Mouse (Mus musculus) forebrain, embryonic 15.5 days (tissue): Measurements from ENCODE around the gene Ptprs. TPM values are rescaled to one million over a fixed set of nuclear protein-coding genes. Genes with fewer than 3 reads are reported as not detected.
A peak's percentile ranks its signal among the peaks of the same experiment; 100 is the strongest.

ENCODE experiments used
- ATAC-seq: fragments of 200-750 bp; cut with Nextera tagmentation; replicated peaks from 2 replicates; pipeline ENCODE4 v1.8.0; 2017; ENCODE audit warnings: mild to moderate bottlenecking, moderate TSS enrichment, moderate library complexity
- H3K27ac ChIP-seq: fragments of 300-500 bp; sonication (generic); replicated peaks from 2 replicates; pipeline ENCODE4 v1.5.1; 2015; ENCODE audit warnings: mild to moderate bottlenecking, inconsistent platforms
- H3K27me3 ChIP-seq: fragments of 300-500 bp; sonication (generic); 2 replicates; pipeline ENCODE4 v1.6.1; 2015; ENCODE audit warnings: inconsistent platforms
- H3K36me3 ChIP-seq: fragments of 300-500 bp; sonication (generic); 2 replicates; pipeline ENCODE4 v1.6.1; 2015; ENCODE audit warnings: mild to moderate bottlenecking, inconsistent platforms
- H3K4me1 ChIP-seq: fragments of 300-500 bp; sonication (generic); 2 replicates; pipeline ENCODE4 v1.6.1; 2015; ENCODE audit warnings: inconsistent platforms
- H3K4me2 ChIP-seq: fragments of 300-500 bp; sonication (generic); replicated peaks from 2 replicates; pipeline ENCODE4 v1.6.1; 2015; ENCODE audit warnings: mild to moderate bottlenecking, inconsistent platforms
- H3K4me3 ChIP-seq: fragments of 300-500 bp; sonication (generic); 2 replicates; pipeline ENCODE4 v1.5.1; 2015; ENCODE audit warnings: mild to moderate bottlenecking, inconsistent platforms
- H3K9ac ChIP-seq: fragments of 300-500 bp; sonication (generic); replicated peaks from 2 replicates; pipeline ENCODE4 v1.6.1; 2015; ENCODE audit warnings: mild to moderate bottlenecking, inconsistent platforms
- H3K9me3 ChIP-seq: fragments of 300-500 bp; sonication (generic); 2 replicates; pipeline ENCODE4 v1.6.1; 2016; ENCODE audit warnings: inconsistent platforms
- WGBS: fragments of 180-500 bp; shearing (Covaris S2); methylation state at CpG from one replicate; pipeline ENCODE4 v1.1.7; 2015; ENCODE audit warnings: mixed read lengths; 5-methylcytosine and 5-hydroxymethylcytosine counted together
- polyA plus RNA-seq: library from polyadenylated mRNA; unstranded; fragments of >200 nt; fragmentation: Nextera tagmentation; extraction: Ambion mirVana; gene quantifications from 2 replicates; pipeline ENCODE4 v1.2.1, GENCODE M21; 2015

Gene Ptprs
- polyA plus RNA-seq, 1 experiment from 2014 or later = 375 TPM

DNA sequence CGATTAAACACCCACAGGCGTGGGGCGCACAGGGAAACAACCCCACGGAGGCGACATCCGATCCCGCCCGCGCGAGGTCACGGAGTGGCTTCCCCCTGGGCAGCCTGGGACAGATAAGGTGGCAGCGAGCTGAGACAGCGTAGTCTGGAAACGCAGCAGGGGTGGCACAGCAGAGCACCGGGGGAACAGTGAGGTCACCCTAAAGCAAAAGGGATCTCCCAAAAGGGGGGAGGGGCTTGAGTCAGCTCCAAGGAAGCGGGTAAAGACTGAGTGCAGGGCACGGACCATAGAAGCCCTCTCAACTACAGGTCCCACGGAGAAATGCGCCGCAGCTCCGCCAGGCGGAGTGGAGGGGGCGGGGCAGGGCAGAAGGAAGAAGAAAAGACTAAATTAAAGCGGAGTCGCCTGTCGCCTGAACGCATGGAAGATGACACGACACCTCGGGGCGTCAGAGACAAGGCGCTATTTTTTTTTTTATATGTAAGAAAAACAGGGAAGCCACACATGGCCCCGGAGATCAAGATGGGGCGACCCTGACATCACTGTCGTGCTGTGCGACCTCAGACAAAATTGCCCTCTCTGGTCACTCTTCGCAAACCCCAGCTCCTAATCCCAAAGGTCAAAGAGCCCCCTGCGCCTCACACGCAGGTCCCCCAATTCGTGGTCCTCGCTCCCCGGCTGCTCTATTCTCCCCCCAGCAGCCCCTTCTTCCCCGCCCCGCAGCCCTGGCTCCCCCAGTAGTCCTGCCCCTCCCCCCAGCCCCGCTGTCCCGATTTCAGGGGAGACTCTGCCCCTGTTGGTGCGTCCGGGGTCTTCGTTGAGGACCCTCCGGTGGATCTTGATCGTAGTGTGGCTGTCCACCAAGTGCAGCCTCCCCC lies 3.3 kb downstream of the Ptprs start:
- H3K4me2 ChIP-seq = peak overlapping the region; percentile 84
- ATAC-seq = peak; percentile 9

DNA sequence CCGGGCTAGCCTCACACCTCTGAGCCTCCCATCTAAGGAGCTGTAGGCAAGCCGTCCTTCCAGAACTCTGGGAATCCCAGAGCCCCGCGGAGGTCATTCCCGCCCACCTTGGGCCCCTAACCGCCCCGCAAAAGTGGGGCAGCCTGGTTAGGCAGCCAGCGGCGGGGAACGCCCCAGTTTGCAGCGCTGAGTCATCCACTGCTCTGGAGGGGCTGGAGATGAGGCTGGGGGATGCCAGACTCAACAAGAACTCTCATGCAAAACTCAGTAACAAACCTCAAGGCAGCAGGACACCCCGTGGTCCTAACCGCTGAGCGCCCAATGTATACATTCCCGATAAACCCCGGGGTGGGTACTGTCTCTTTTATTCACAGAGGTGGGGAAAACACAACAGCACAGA lies 4.2 kb downstream of the Ptprs start:
- WGBS = 8% methylated on average over 16 of the region's 16 CpGs
- Histone ChIP-seq H3K9ac (peak overlapping the region; percentile 98), H3K4me1 (peaks cover 72% of the 10 kb centered on the region)

More for the DNA sequence above, 3.3 kb downstream of the Ptprs start:
- Histone ChIP-seq H3K27ac (peak overlapping the region; percentile 99), H3K4me3 (peak overlapping the region; percentile 88), H3K4me1 (peaks cover 66% of the 10 kb centered on the region), H3K9me3 (no peaks in the 10 kb centered on the region), H3K36me3 (no peaks in the 10 kb centered on the region), H3K9ac (peak overlapping the region; percentile 98), H3K27me3 (no peaks in the 10 kb centered on the region)
- under 1% methylated on average over 50 of the region's 50 CpGs for WGBS

GRCm38 (mm10) chr17:56471136-56471535 lies 5.1 kb downstream of the Ptprs start:
- Histone ChIP-seq H3K27me3 (no peaks in the 10 kb centered on the region), H3K4me3 (no peak overlapping the region), H3K4me2 (peak overlapping the region; percentile 45; the same call in 1 of the 2 replicates), H3K27ac (peak overlapping the region; percentile 96), H3K36me3 (no peaks in the 10 kb centered on the region), H3K4me1 (peaks cover 78% of the 10 kb centered on the region), H3K9ac (no peak overlapping the region), H3K9me3 (no peaks in the 10 kb centered on the region)
- ATAC-seq = no peak
- whole genome bisulfite sequencing = 52% methylated on average over 5 of the region's 5 CpGs

More for the DNA sequence above, 4.2 kb downstream of the Ptprs start:
- H3K4me2 ChIP-seq = peak overlapping the region; percentile 84
- no peaks in the 10 kb centered on the region for H3K9me3 ChIP-seq
- peak overlapping the region; percentile 88 for H3K4me3 ChIP-seq
- H3K27ac ChIP-seq = peak overlapping the region; percentile 99
- no peaks in the 10 kb centered on the region for H3K27me3 ChIP-seq
- H3K36me3 ChIP-seq = no peaks in the 10 kb centered on the region
- no peak for ATAC-seq

DNA sequence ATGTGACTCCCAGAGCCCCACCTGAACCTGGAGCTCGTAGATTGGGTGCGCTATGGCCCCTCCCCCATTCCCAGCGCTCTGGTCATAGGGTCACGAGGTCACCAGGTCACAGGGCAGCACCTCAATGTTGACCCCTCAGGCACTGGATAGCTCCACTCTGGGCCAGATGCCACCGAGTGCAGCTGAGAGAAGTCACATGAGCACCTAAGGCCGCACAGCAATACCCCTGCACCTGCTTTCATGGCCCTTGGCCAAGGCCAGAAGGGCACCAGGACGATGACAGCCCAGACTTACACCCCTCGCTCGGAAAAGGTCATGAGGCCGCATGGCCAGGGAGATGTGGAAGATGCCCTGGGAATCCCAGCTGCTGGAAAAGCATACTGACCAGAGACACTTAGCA lies 5.7 kb downstream of the Ptprs start:
- Histone ChIP-seq H3K4me3 (peak overlapping the region; percentile 24), H3K9ac (0 out of 2 replicates have a peak overlapping the region, but pooled peaks have one; percentile 37), H3K4me1 (peaks cover 83% of the 10 kb centered on the region), H3K36me3 (no peaks in the 10 kb centered on the region), H3K9me3 (no peaks in the 10 kb centered on the region), H3K4me2 (peak overlapping the region; percentile 45), H3K27ac (peak overlapping the region; percentile 96), H3K27me3 (no peaks in the 10 kb centered on the region)
- WGBS = 26% methylated on average over 10 of the region's 10 CpGs
- ATAC-seq = no peak

- Histone ChIP-seq H3K27me3 (no peaks in the 10 kb centered on the region), H3K27ac (peak overlapping the region; percentile 96), H3K4me3 (peak overlapping the region; percentile 24), H3K36me3 (no peaks in the 10 kb centered on the region), H3K9ac (peak overlapping the region; percentile 37), H3K4me1 (peaks cover 89% of the 10 kb centered on the region), H3K4me2 (peak overlapping the region; percentile 45), H3K9me3 (no peaks in the 10 kb centered on the region)
- WGBS = 3% methylated on average over 25 of the region's 26 CpGs
- no peak for ATAC-seq
Observed at GRCm38 (mm10) chr17:56470001-56470436, 6.3 kb downstream of the Ptprs start.

DNA sequence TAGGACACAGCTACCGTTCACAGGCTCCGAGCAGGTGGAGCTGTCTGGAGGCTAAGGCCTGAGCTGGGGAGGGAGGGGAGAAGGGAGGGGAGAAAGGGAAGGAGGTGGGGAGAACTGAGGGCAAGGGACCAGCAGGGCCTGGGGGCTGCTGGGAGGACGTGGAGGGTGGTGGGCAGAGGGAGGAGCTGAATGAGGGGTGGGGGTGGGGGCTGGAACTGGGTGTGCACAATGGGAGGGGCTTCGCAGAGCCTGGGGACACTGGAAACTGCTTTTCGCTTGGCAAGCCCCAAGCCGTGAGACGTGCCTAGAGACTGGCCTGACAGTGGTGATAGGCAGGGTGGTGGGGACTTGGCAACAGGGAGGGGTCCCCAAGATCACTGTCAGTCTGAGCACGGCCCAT lies 7.0 kb downstream of the Ptprs start:
- H3K4me3 ChIP-seq = peak overlapping the region; percentile 24
- peak overlapping the region; percentile 37 for H3K9ac ChIP-seq
- ATAC-seq = peak; percentile 12; the same call in 1 of the 2 replicates
- H3K27ac ChIP-seq = peak overlapping the region; percentile 96
- H3K36me3 ChIP-seq = no peaks in the 10 kb centered on the region
- WGBS = 5% methylated on average over 8 of the region's 8 CpGs
- peak overlapping the region; percentile 45 for H3K4me2 ChIP-seq
- H3K27me3 ChIP-seq = no peaks in the 10 kb centered on the region
- no peaks in the 10 kb centered on the region for H3K9me3 ChIP-seq
- peaks cover 96% of the 10 kb centered on the region for H3K4me1 ChIP-seq

DNA sequence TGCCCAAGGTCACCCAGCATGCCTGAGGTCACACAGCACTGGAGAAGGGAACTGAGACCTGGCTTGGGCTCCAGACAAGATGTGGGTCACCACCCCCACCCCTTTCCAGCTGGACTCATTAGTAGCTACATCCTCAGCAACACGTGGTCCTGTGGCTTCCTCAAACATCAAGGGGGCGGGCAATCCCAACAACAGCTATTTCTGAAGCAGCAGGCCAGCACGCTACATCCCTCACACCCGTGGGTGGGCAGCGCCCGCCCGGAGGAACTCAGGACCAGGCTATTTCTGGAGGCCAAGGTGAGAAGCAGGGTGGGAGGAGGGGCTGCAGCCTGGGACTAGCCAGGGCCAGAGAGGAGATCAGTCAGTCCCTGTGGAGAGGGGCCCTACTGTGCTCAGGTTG lies 7.4 kb downstream of the Ptprs start:
- Histone ChIP-seq H3K4me3 (peak overlapping the region; percentile 24), H3K4me1 (peaks cover 98% of the 10 kb centered on the region), H3K36me3 (no peaks in the 10 kb centered on the region), H3K9ac (0 out of 2 replicates have a peak overlapping the region, but pooled peaks have one; percentile 24), H3K27ac (peak overlapping the region; percentile 96), H3K9me3 (no peaks in the 10 kb centered on the region), H3K27me3 (no peaks in the 10 kb centered on the region), H3K4me2 (peak overlapping the region; percentile 45)
- 0 out of 2 replicates have a peak, but pooled peaks have one; percentile 5 for ATAC-seq
- WGBS = 50% methylated on average over 7 of the region's 7 CpGs

GRCm38 (mm10) chr17:56468380-56468779 lies 7.9 kb downstream of the Ptprs start:
- Histone ChIP-seq H3K4me2 (peak overlapping the region; percentile 46), H3K27ac (peak overlapping the region; percentile 96), H3K4me1 (peaks cover 98% of the 10 kb centered on the region), H3K36me3 (no peaks in the 10 kb centered on the region), H3K27me3 (no peaks in the 10 kb centered on the region), H3K4me3 (no peak overlapping the region), H3K9me3 (no peaks in the 10 kb centered on the region), H3K9ac (peak overlapping the region; percentile 25; the same call in 1 of the 2 replicates)
- no peak for ATAC-seq
- WGBS = 87% methylated on average over 9 of the region's 9 CpGs

GRCm38 (mm10) chr17:56467456-56467884 lies 8.8 kb downstream of the Ptprs start:
- peaks cover 98% of the 10 kb centered on the region for H3K4me1 ChIP-seq
- H3K4me3 ChIP-seq = peak overlapping the region; percentile 28
- peak overlapping the region; percentile 96 for H3K27ac ChIP-seq
- H3K9me3 ChIP-seq = no peaks in the 10 kb centered on the region
- peak overlapping the region; percentile 46 for H3K4me2 ChIP-seq
- H3K9ac ChIP-seq = peak overlapping the region; percentile 25
- no peaks in the 10 kb centered on the region for H3K36me3 ChIP-seq
- no peaks in the 10 kb centered on the region for H3K27me3 ChIP-seq
- peak; percentile 81 for ATAC-seq
- 10% methylated on average over 6 of the region's 7 CpGs for WGBS

DNA sequence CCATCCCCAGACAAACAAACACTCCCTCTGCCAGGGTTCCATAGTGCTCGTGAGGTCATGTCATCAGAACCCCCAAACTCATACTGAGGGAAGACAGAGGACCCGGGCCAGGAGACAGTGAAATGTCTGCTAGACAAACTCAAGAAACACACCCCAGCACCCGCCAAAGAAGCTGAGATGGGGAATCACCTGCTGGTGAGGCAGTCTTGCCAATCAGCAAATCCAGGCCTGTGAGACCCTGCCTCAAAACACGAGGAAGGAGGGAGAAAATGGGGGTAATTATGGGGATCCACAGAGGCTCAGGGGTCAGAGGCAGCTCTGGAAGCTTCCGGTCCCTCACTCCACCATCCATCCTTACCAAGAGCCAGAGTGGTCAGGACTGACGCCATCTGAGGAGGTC lies 9.5 kb downstream of the Ptprs start:
- Histone ChIP-seq H3K27ac (peak overlapping the region; percentile 96), H3K4me2 (peak overlapping the region; percentile 46), H3K27me3 (no peaks in the 10 kb centered on the region), H3K9ac (peak overlapping the region; percentile 29; the same call in 1 of the 2 replicates), H3K9me3 (no peaks in the 10 kb centered on the region), H3K4me3 (peak overlapping the region; percentile 28), H3K4me1 (peaks cover 98% of the 10 kb centered on the region), H3K36me3 (no peaks in the 10 kb centered on the region)
- 26% methylated on average over 6 of the region's 6 CpGs for WGBS
- ATAC-seq = no peak

- Histone ChIP-seq H3K27me3 (no peaks in the 10 kb centered on the region), H3K36me3 (no peaks in the 10 kb centered on the region), H3K9ac (no peak overlapping the region), H3K4me2 (no peak overlapping the region), H3K4me3 (no peak overlapping the region), H3K4me1 (peaks cover 98% of the 10 kb centered on the region), H3K9me3 (no peaks in the 10 kb centered on the region), H3K27ac (peak overlapping the region; percentile 96)
- ATAC-seq = no peak
- 53% methylated on average over 7 of the region's 7 CpGs for WGBS
Observed at GRCm38 (mm10) chr17:56464817-56465216, 11.5 kb downstream of the Ptprs start.

DNA sequence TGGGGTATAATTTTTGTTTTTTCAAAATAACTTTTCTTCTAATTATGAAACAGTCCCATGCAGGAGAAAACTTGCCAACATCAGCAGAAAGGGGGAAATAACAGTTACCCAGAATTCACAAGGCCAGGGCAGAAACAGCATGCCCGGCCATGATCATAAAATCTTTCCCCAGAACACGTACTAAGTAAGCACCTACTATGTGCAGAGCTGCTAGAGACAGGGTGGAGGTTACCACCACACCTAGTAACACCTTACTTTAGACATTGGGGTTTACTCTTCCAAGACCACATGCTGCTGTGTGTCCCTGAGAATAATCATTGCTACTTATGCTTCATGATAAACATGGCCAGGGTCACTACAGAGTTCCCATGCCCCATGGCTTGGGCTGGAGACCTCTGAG lies 11.9 kb downstream of the Ptprs start:
- Histone ChIP-seq H3K36me3 (no peaks in the 10 kb centered on the region), H3K9me3 (no peaks in the 10 kb centered on the region), H3K4me3 (no peak overlapping the region), H3K27me3 (no peaks in the 10 kb centered on the region), H3K4me2 (no peak overlapping the region), H3K9ac (no peak overlapping the region), H3K27ac (peak overlapping the region; percentile 96; the same call in 1 of the 2 replicates), H3K4me1 (peaks cover 98% of the 10 kb centered on the region)
- 88% methylated on average over 2 of the region's 2 CpGs for WGBS
- no peak for ATAC-seq
